Mouse (Mus musculus) erythroblast, adult 5-6 weeks (primary cell): ENCODE measurements around the gene Ttl. TPM values are rescaled to one million over a fixed set of nuclear protein-coding genes. Genes with fewer than 3 reads are reported as not detected.

Source experiments
- total RNA-seq, 2 experiments: library from RNA; stranded (forward) in 1 of 2; stranded (reverse) in 1 of 2; fragments of 150-400 nt in 1 of 2; fragments of 200-764, 138-1000 nt in 1 of 2; gene quantifications; 2 replicates each; pipeline versions ENCODE4 v1.2.3 to v1.2.4; 2015 to 2017; ENCODE audit warnings: low replicate concordance in 2 of 2

Gene Ttl
- total RNA-seq, 2 experiments from 2014 or later: 2.1 TPM; not detected in 1

Other genes with a start within 250 kb of the Ttl start
- 2.3 and 4.4 TPM in 2 replicates for gene Tmem87b, start 247.8 kb upstream of the Ttl start, total RNA-seq (2015; ENCODE audit: low replicate concordance)
- gene Tmem87b, start 247.8 kb upstream of the Ttl start, total RNA-seq (2017; ENCODE audit: low replicate concordance): 1.4 and 3.4 TPM in 2 replicates
- not detected in 2 replicates for gene Fbln7, start 203.0 kb upstream of the Ttl start, total RNA-seq (2015; ENCODE audit: low replicate concordance)
- 0.09 TPM in 1 of 2 replicates, not detected in the other for gene Fbln7, start 203.0 kb upstream of the Ttl start, total RNA-seq (2017; ENCODE audit: low replicate concordance)
- gene Zc3h8, start 121.9 kb upstream of the Ttl start, total RNA-seq (2015; ENCODE audit: low replicate concordance): 0.58 and 2.9 TPM in 2 replicates
- gene Zc3h8, start 121.9 kb upstream of the Ttl start, total RNA-seq (2017; ENCODE audit: low replicate concordance): 0.70 and 0.94 TPM in 2 replicates
- gene Zc3h6, start 98.5 kb upstream of the Ttl start, total RNA-seq (2015; ENCODE audit: low replicate concordance): 4.0 and 6.3 TPM in 2 replicates
- 1.3 and 5.2 TPM in 2 replicates for gene Zc3h6, start 98.5 kb upstream of the Ttl start, total RNA-seq (2017; ENCODE audit: low replicate concordance)
- gene Gm10762, start 98.2 kb upstream of the Ttl start, total RNA-seq (2015; ENCODE audit: low replicate concordance): 1.5 TPM in 1 of 2 replicates, not detected in the other
- gene Gm10762, start 98.2 kb upstream of the Ttl start, total RNA-seq (2017; ENCODE audit: low replicate concordance): 1.4 TPM in 1 of 2 replicates, not detected in the other
- 0.38 TPM in 1 of 2 replicates, not detected in the other for gene Vinac1, start 17.8 kb upstream of the Ttl start, total RNA-seq (2015; ENCODE audit: low replicate concordance)
- not detected in 2 replicates for gene Vinac1, start 17.8 kb upstream of the Ttl start, total RNA-seq (2017; ENCODE audit: low replicate concordance)
- gene Polr1b, start 35.1 kb downstream of the Ttl start, total RNA-seq (2015; ENCODE audit: low replicate concordance): 1.0 and 4.4 TPM in 2 replicates
- 4.9 and 5.3 TPM in 2 replicates for gene Polr1b, start 35.1 kb downstream of the Ttl start, total RNA-seq (2017; ENCODE audit: low replicate concordance)
- 3.5 and 7.5 TPM in 2 replicates for gene Chchd5, start 63.8 kb downstream of the Ttl start, total RNA-seq (2015; ENCODE audit: low replicate concordance)
- 2.8 and 6.9 TPM in 2 replicates for gene Chchd5, start 63.8 kb downstream of the Ttl start, total RNA-seq (2017; ENCODE audit: low replicate concordance)
- 40.5 and 44.1 TPM in 2 replicates for gene Slc20a1, start 132.8 kb downstream of the Ttl start, total RNA-seq (2015; ENCODE audit: low replicate concordance)
- 240 and 313 TPM in 2 replicates for gene Slc20a1, start 132.8 kb downstream of the Ttl start, total RNA-seq (2017; ENCODE audit: low replicate concordance)
- 47.4 and 54.4 TPM in 2 replicates for gene Ckap2l, start 231.3 kb downstream of the Ttl start, total RNA-seq (2015; ENCODE audit: low replicate concordance)
- 23.1 and 26.3 TPM in 2 replicates for gene Ckap2l, start 231.3 kb downstream of the Ttl start, total RNA-seq (2017; ENCODE audit: low replicate concordance)
- 0.42 TPM in 1 of 2 replicates, not detected in the other for gene Il1a, start 244.0 kb downstream of the Ttl start, total RNA-seq (2015; ENCODE audit: low replicate concordance)
- gene Il1a, start 244.0 kb downstream of the Ttl start, total RNA-seq (2017; ENCODE audit: low replicate concordance): 0.42 and 2.1 TPM in 2 replicates